11 mouse cellular contexts compared by ENCODE assay signal in genomic region chr7:83580946-83581345, GRCm38 (mm10). TPM values are rescaled to one million over a fixed set of nuclear protein-coding genes. Genes with fewer than 3 reads are reported as not detected.
DNase-seq lines count a peak whose midpoint lies in the region; ATAC-seq and TF ChIP-seq lines count a peak whose summit lies in the region.
"Had no signal": no experiment of that assay in that cellular context is flagged by ENCODE, and none has a peak within 500 bp of the region (broad histone marks: within the 10 kb centered on the region; RNA-seq: fewer than 3 reads in every experiment).

No protein-coding gene starts in this region.

- ATAC-seq in heart, postnatal 0 days (ENCODE audit: insufficient read depth, low read depth) = 0 out of 2 replicates have a peak, but pooled peaks have one; percentile 39
- peak; percentile 85 for ATAC-seq in hindbrain, embryonic 14.5 days (ENCODE audit: low FRiP score)
- no peak for ATAC-seq in erythroblast, adult 5-6 weeks (replicated peaks; ENCODE audit: low FRiP score, poor library complexity, severe bottlenecking)

- no peak for TF ChIP-seq EP300 in heart, postnatal 0 days (IDR thresholded peaks at IDR 0.05; ENCODE audit: low read depth)

- 54% methylated on average over 4 of the region's 4 CpGs for WGBS in heart, postnatal 0 days
- WGBS in hindbrain, embryonic 14.5 days = 35% methylated on average over 4 of the region's 4 CpGs

- no peaks in the 10 kb centered on the region for H3K9me3 ChIP-seq in heart, postnatal 0 days (replicated peaks; ENCODE audit: control insufficient read depth, low read length)
- no peaks in the 10 kb centered on the region for H3K9me3 ChIP-seq in hindbrain, embryonic 14.5 days (ENCODE audit: control insufficient read depth, low read length)
- H3K9me3 ChIP-seq: G1E; liver, embryonic 13.5 days had no signal

- intact Hi-C loops in heart, postnatal 25 days (cut with DNase I) = no loop called here

- H3K27me3 ChIP-seq in heart, postnatal 0 days (ENCODE audit: control insufficient read depth, insufficient read depth, low read length) = no peaks in the 10 kb centered on the region
- H3K27me3 ChIP-seq in hindbrain, embryonic 14.5 days (ENCODE audit: control insufficient read depth, insufficient read depth, low read length) = no peaks in the 10 kb centered on the region
- H3K27me3 ChIP-seq: liver, embryonic 13.5 days had no signal

- H3K9ac ChIP-seq in heart, postnatal 0 days (replicated peaks; ENCODE audit: low read depth, low read length) = no peak overlapping the region
- H3K9ac ChIP-seq in hindbrain, embryonic 14.5 days = no peak overlapping the region
- H3K9ac ChIP-seq: liver, embryonic 13.5 days had no signal

- H3K27ac ChIP-seq in heart, postnatal 0 days (ENCODE audit: low read depth) = no peak overlapping the region
- H3K27ac ChIP-seq in hindbrain, embryonic 14.5 days = no peak overlapping the region
- H3K27ac ChIP-seq: liver, embryonic 13.5 days had no signal

- no peak overlapping the region for H3K4me3 ChIP-seq in heart, postnatal 0 days (ENCODE audit: low read depth, low read length)
- H3K4me3 ChIP-seq in hindbrain, embryonic 14.5 days (replicated peaks; ENCODE audit: low read length) = no peak overlapping the region
- H3K4me3 ChIP-seq: liver, embryonic 13.5 days had no signal

- no peak for TF ChIP-seq CTCF in heart, postnatal 0 days (IDR thresholded peaks at IDR 0.05; ENCODE audit: low read depth)

- peaks cover 4% of the 10 kb centered on the region; the same call in 1 of the 2 replicates for H3K4me1 ChIP-seq in heart, postnatal 0 days (ENCODE audit: control insufficient read depth, insufficient read depth)
- 0 out of 2 replicates have a peak, but pooled peaks cover 3% of the 10 kb centered on the region for H3K4me1 ChIP-seq in hindbrain, embryonic 14.5 days (replicated peaks; ENCODE audit: control insufficient read depth, insufficient read depth, low read length)

- H3K36me3 ChIP-seq in heart, postnatal 0 days (replicated peaks; ENCODE audit: control insufficient read depth, insufficient read depth, low read length) = no peaks in the 10 kb centered on the region
- no peaks in the 10 kb centered on the region for H3K36me3 ChIP-seq in hindbrain, embryonic 14.5 days (replicated peaks; ENCODE audit: control insufficient read depth, insufficient read depth)
- H3K36me3 ChIP-seq: G1E; liver, embryonic 13.5 days had no signal

- no peak overlapping the region for H3K4me2 ChIP-seq in heart, postnatal 0 days (ENCODE audit: low read depth, low read length)
- no peak overlapping the region for H3K4me2 ChIP-seq in hindbrain, embryonic 14.5 days (replicated peaks)
- H3K4me2 ChIP-seq: liver, embryonic 13.5 days had no signal

- DNase-seq in heart, postnatal 0 days (ENCODE audit: low spot score) = no peak
- no peak for DNase-seq in heart, postnatal 25 days (ENCODE audit: low spot score)
- DNase-seq in lung, postnatal 10 days = peak; percentile 10
- no peak for DNase-seq in lung, postnatal 4 days
- DNase-seq in hindbrain, embryonic 14.5 days (ENCODE audit: low spot score) = peak; percentile 75
- DNase-seq in retina, postnatal 1 day = peak; percentile 84
- DNase-seq in cerebellum, postnatal 36 days = no peak
- DNase-seq: kidney, adult 11 months; liver, embryonic 13.5 days had no signal

RNA-seq across cellular contexts. Expression of gene Tmc3, which starts 3.8 kb away (rescaled TPM):
- total RNA-seq in heart, postnatal 0 days (2014; rRNA removed; ENCODE audit: low replicate concordance) = 0.04 and 0.23 TPM in 2 replicates
- polyA plus RNA-seq in heart, postnatal 0 days (2015; fragmentation: Nextera tagmentation; extraction: Ambion mirVana) = 0.38 and 0.49 TPM in 2 replicates
- total RNA-seq in heart, postnatal 25 days (2021) = under 1 TPM; 0.11 to 0.13 TPM
- 0.31 and 0.51 TPM in 2 replicates for polyA plus RNA-seq in hindbrain, embryonic 14.5 days (2014; fragmentation: Nextera tagmentation; extraction: Ambion mirVana)
- total RNA-seq in erythroblast, adult 5-6 weeks (2015; ENCODE audit: low replicate concordance) = 2.9 and 10.2 TPM in 2 replicates
- total RNA-seq in erythroblast, adult 5-6 weeks (2017; ENCODE audit: low replicate concordance) = 8.8 and 12.2 TPM in 2 replicates
- polyA plus RNA-seq: G1E had no signal

RNA-seq across cellular contexts. Expression of gene Stard5, which starts 50.8 kb away (rescaled TPM):
- total RNA-seq in heart, postnatal 0 days (2014; rRNA removed; ENCODE audit: low replicate concordance) = 12.1 and 14.8 TPM in 2 replicates
- 20.0 and 20.6 TPM in 2 replicates for polyA plus RNA-seq in heart, postnatal 0 days (2015; fragmentation: Nextera tagmentation; extraction: Ambion mirVana)
- 10 to 100 TPM; 11.0 to 11.9 TPM for total RNA-seq in heart, postnatal 25 days (2021)
- 5.6 and 6.5 TPM in 2 replicates for polyA plus RNA-seq in hindbrain, embryonic 14.5 days (2014; fragmentation: Nextera tagmentation; extraction: Ambion mirVana)
- total RNA-seq in erythroblast, adult 5-6 weeks (2015; ENCODE audit: low replicate concordance) = 1.3 and 2.9 TPM in 2 replicates
- 3.5 and 4.6 TPM in 2 replicates for total RNA-seq in erythroblast, adult 5-6 weeks (2017; ENCODE audit: low replicate concordance)

Comparison
In these comparisons a context has a peak if more than half of its experiments do, and no peak if none do; other contexts are left out.
1. DNase-seq: peak in lung, postnatal 10 days (single experiment), hindbrain, embryonic 14.5 days (single experiment) and retina, postnatal 1 day (single experiment); none in heart, postnatal 0 days (single experiment), heart, postnatal 25 days (single experiment), lung, postnatal 4 days (0 of 2) and cerebellum, postnatal 36 days (0 of 2).